In the genomic region with DNA sequence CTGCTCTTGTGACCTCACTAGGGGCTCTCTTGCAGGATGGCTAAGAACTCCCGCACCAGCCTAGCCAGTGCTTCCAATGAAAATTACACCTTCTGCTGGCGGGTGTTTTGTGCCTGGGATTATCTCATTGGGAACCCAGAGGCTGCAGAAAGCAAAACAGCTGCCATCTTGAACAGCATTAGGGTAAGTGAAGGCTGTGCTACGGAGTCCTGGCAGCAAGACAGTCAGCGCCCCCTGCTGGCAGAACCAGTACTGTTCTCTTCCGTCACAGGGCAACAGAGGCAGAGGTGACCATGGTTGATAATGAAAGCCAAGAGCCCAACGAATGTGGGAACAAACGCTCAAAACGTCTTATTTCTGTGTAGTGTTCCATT, we compare ENCODE assay signal across 9 mouse cellular contexts. TPM values are rescaled to one million over a fixed set of nuclear protein-coding genes. Genes with fewer than 3 reads are reported as not detected.
DNase-seq lines count a peak whose midpoint lies in the region; ATAC-seq and TF ChIP-seq lines count a peak whose summit lies in the region.
"Had no signal": no experiment of that assay in that cellular context is flagged by ENCODE, and none has a peak within 500 bp of the region (broad histone marks: within the 10 kb centered on the region; RNA-seq: fewer than 3 reads in every experiment).

No protein-coding gene starts in this region.

- H3K4me3 ChIP-seq in liver, embryonic 12.5 days, result no peak overlapping the region
- no peak overlapping the region for H3K4me3 ChIP-seq in limb, embryonic 11.5 days (ENCODE audit: low read depth, low read length)
- H3K4me3 ChIP-seq: myocyte had no signal

- CTCF ChIA-PET in Patski (lab: Charles Lee), result interaction anchor here (0.6 to 1.7 kb wide), 4 partner anchors 16 to 47 kb away, joined by 3 to 5 read pairs (median 3); a partner anchor contains a TSS

- H3K4me2 ChIP-seq in liver, embryonic 12.5 days, result no peak overlapping the region
- no peak overlapping the region for H3K4me2 ChIP-seq in limb, embryonic 11.5 days (ENCODE audit: low read depth, severe bottlenecking)

- in situ Hi-C loops in Patski (cut with MboI; ENCODE audit: low pct_unique_long_range_greater_than_20kb), result no loop called here

- no peak overlapping the region for H3K27ac ChIP-seq in liver, embryonic 12.5 days
- no peak overlapping the region for H3K27ac ChIP-seq in limb, embryonic 11.5 days (replicated peaks; ENCODE audit: low read depth, low read length)

- POLR2A ChIA-PET in Patski (lab: Charles Lee), result no interaction called here

- WGBS in liver, embryonic 12.5 days (ENCODE audit: insufficient replicate concordance), result 38% methylated on average over 8 of the region's 8 CpGs
- WGBS in limb, embryonic 11.5 days, result 59% methylated on average over 8 of the region's 8 CpGs

- H3K9ac ChIP-seq in liver, embryonic 12.5 days, result no peak overlapping the region
- H3K9ac ChIP-seq in limb, embryonic 11.5 days (ENCODE audit: low read length), result no peak overlapping the region

- ATAC-seq in liver, embryonic 12.5 days, result no peak
- ATAC-seq in Patski, result no peak
- ATAC-seq in limb, embryonic 11.5 days (ENCODE audit: insufficient number of reproducible peaks, low FRiP score, low TSS enrichment, low read depth), result no peak
- ATAC-seq in neutrophil, adult 5-6 weeks (ENCODE audit: extremely low read depth, insufficient number of reproducible peaks, low FRiP score, poor library complexity, severe bottlenecking), result peak; percentile 70; the same call in 1 of the 2 replicates

- peak; percentile 73 for DNase-seq in liver
- DNase-seq in Patski (ENCODE audit: low read depth, low spot score), result no peak
- peak; percentile 43 for DNase-seq in cerebellum, adult 9-11 months
- peak; percentile 16 to 46 for DNase-seq in heart, adult 9 months (ENCODE audit: low spot score in 2 of 2)
- peak; percentile 75 for DNase-seq in limb, embryonic 11.5 days (ENCODE audit: low spot score)
- DNase-seq in urinary bladder, postnatal 10 days (ENCODE audit: low spot score), result no peak

- no peaks in the 10 kb centered on the region for H3K27me3 ChIP-seq in liver, embryonic 12.5 days (replicated peaks)
- H3K27me3 ChIP-seq in Patski, result no peaks in the 10 kb centered on the region
- H3K27me3 ChIP-seq in limb, embryonic 11.5 days (ENCODE audit: control insufficient read depth, insufficient read depth, low read length), result no peaks in the 10 kb centered on the region

- H3K9me3 ChIP-seq in liver, embryonic 12.5 days (replicated peaks), result no peaks in the 10 kb centered on the region
- no peaks in the 10 kb centered on the region for H3K9me3 ChIP-seq in limb, embryonic 11.5 days (ENCODE audit: control insufficient read depth, low read length)

- peak; percentile 60 for TF ChIP-seq CTCF in Patski (IDR thresholded peaks at IDR 0.05)

- H3K4me1 ChIP-seq in liver, embryonic 12.5 days, result peaks cover 13% of the 10 kb centered on the region
- peaks cover 5% of the 10 kb centered on the region; the same call in 1 of the 2 replicates for H3K4me1 ChIP-seq in limb, embryonic 11.5 days (ENCODE audit: control insufficient read depth, insufficient read depth, low read length)

- no peaks in the 10 kb centered on the region for H3K36me3 ChIP-seq in liver, embryonic 12.5 days
- no peaks in the 10 kb centered on the region for H3K36me3 ChIP-seq in limb, embryonic 11.5 days (ENCODE audit: control insufficient read depth, insufficient read depth, low read length)

RNA-seq across cellular contexts. Expression of a gene that starts 15.2 kb away (rescaled TPM):
- polyA plus RNA-seq in liver, embryonic 12.5 days (2016; fragmentation: Nextera tagmentation; extraction: Ambion mirVana), result 0.23 and 0.46 TPM in 2 replicates
- 0.06 TPM for polyA plus RNA-seq in Patski (2021)
- 0.73 and 0.84 TPM in 2 replicates for polyA plus RNA-seq in limb, embryonic 11.5 days (2014; fragmentation: Nextera tagmentation; extraction: Ambion mirVana)
- total RNA-seq in neutrophil, adult 5-6 weeks (2017), result 0.35 TPM in 1 of 2 replicates, not detected in the other

RNA-seq across cellular contexts. Expression of a gene that starts 31.9 kb away (rescaled TPM):
- 7.6 and 7.9 TPM in 2 replicates for polyA plus RNA-seq in liver, embryonic 12.5 days (2016; fragmentation: Nextera tagmentation; extraction: Ambion mirVana)
- polyA plus RNA-seq in Patski (2021), result 49.4 TPM
- 18.8 and 19.2 TPM in 2 replicates for polyA plus RNA-seq in limb, embryonic 11.5 days (2014; fragmentation: Nextera tagmentation; extraction: Ambion mirVana)
- total RNA-seq in neutrophil, adult 5-6 weeks (2017), result 49.9 and 57.6 TPM in 2 replicates

Comparison
In these comparisons a context has a peak if more than half of its experiments do, and no peak if none do; other contexts are left out.
1. DNase-seq: peak in liver (single experiment), cerebellum, adult 9-11 months (single experiment), heart, adult 9 months (2 of 2) and limb, embryonic 11.5 days (single experiment); none in Patski (single experiment) and urinary bladder, postnatal 10 days (single experiment).